Mouse (Mus musculus): ENCODE results near the gene Herpud2. TPM values are rescaled to one million over a fixed set of nuclear protein-coding genes. Genes with fewer than 3 reads are reported as not detected.

Gene Herpud2
- total RNA-seq (2023), result 10 to 100 TPM; 73.2 to 75.3 TPM

DNA sequence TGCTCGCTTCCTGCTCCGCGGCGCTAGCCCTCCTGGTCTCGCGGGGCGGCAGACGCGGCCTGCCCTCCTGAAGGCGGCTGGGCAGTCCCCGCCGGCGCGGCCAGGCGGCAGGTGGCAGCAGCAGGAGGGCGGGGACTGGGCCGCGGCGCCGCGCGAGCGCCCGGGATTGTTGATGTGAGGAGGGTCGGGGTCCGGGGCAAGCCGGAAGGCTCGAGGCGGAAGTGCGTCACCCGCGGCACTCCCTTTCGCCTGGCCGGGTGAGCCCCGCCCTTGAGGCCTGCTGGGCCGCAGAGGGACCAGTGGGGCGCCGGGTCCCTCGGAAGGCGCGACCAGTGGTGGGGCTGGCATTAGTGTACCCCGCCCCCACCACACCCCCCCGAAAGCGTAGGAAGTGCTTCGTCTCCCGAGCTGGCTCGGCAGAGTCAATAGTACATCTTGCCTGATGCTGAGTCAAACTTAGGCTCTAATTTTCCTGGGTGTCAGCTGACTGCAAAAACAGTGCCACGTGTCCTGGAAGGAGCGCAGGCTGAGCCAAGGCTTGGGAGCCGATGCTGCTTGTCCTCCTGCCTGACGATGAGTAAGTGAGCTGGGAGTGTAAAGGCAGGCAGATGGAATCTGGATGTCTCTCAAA, at the start of gene Herpud2:
Herpud2 (minus strand) TSS at position 210 of the 631 bp plus-strand sequence.

DNA sequence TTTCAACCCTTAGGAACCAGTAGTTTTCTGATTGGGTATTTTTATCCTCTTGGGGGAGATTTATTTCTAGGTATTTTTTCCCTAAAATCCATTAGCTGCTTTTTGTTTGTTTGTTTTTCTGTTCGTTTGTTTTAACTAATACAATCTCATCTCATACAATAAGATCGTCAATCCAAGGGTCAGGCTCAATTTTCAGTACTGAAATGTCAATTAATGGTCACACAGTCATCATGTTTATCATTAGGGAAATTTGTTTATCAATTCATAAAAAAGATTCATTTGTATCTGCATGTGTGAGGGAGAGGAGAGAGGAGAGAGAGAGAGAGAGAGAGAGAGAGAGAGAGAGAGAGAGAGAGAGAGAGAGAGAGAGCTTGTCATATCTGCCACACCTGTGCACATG, 62.5 kb downstream of the Herpud2 start, which contains the start of gene Gm10181:
Gm10181 (plus strand) TSS at position 301 of the 400 bp plus-strand sequence.

Other genes with a start within 250 kb of the Herpud2 start
- gene Gm10181, start 62.4 kb downstream of the Herpud2 start, total RNA-seq (2023), result not detected
- gene Sept7, start 100.6 kb upstream of the Herpud2 start, total RNA-seq (2023), result 100 to 1,000 TPM; 157 to 168 TPM